Mouse (Mus musculus) liver, embryonic 14.5 days (tissue): ENCODE measurements at regions not wholly inside any gene's neighbourhood (a gene's known extent, or its start where the extent isn't known, plus 50 kb on each side); places are given as distances from the start of the nearest gene placed in this dataset.

ENCODE experiments used
- CTCF ChIP-seq: IDR thresholded peaks from 2 replicates; pipeline ENCODE4 v1.5.1; 2016; ENCODE audit warnings: antibody characterized with exemption, low read depth, control low read depth
- EP300 ChIP-seq: IDR thresholded peaks from 2 replicates; pipeline ENCODE4 v1.6.1; 2016; ENCODE audit warnings: antibody characterized with exemption, low read depth

- no peak for TF ChIP-seq CTCF
- TF ChIP-seq EP300 = no peak
Observed at GRCm38 (mm10) chr1:44388091-44388490, 163.2 kb upstream of the Gulp1 start.
